Mouse (Mus musculus) CH12.LX (cell line): ENCODE results near the gene Leprot.

ENCODE experiments used
- CHD1 ChIP-seq: IDR thresholded peaks from 2 replicates; pipeline ENCODE4 v1.6.1; 2012; ENCODE audit warnings: low read depth, low read length, improper control_type of control experiment, inconsistent platforms
- CTCF ChIP-seq, 2 experiments: IDR thresholded peaks in 1 of 2; conservative IDR thresholded peaks in 1 of 2; 2 replicates each; pipeline ENCODE4 v1.5.1; 2011 to 2012; ENCODE audit warnings: low read depth in 2 of 2, low read length in 2 of 2, improper control_type of control experiment in 1 of 2, inconsistent platforms in 1 of 2, mild to moderate bottlenecking in 1 of 2, moderate library complexity in 1 of 2
- E2F4 ChIP-seq: IDR thresholded peaks from 2 replicates; pipeline ENCODE4 v1.6.1; 2011; ENCODE audit warnings: low read depth, low read length, improper control_type of control experiment; ENCODE audit not compliant: insufficient replicate concordance
- EP300 ChIP-seq: IDR thresholded peaks from 2 replicates; pipeline ENCODE4 v1.6.1; 2011; ENCODE audit warnings: low read length, improper control_type of control experiment
- GABPA ChIP-seq: IDR thresholded peaks from 2 replicates; pipeline ENCODE4 v1.6.1; 2012; ENCODE audit warnings: low read depth, low read length, improper control_type of control experiment, inconsistent platforms; ENCODE audit not compliant: insufficient replicate concordance
- MXI1 ChIP-seq: IDR thresholded peaks from 2 replicates; pipeline ENCODE4 v1.6.1; 2011; ENCODE audit warnings: mild to moderate bottlenecking, low read depth, low read length, improper control_type of control experiment
- NRF1 ChIP-seq: IDR thresholded peaks from 2 replicates; pipeline ENCODE4 v1.6.1; 2014; ENCODE audit warnings: low read depth, mild to moderate bottlenecking, inconsistent platforms, low read length, improper control_type of control experiment, moderate library complexity
- POLR2A ChIP-seq: IDR thresholded peaks from 2 replicates; pipeline ENCODE4 v1.6.1; 2011; ENCODE audit warnings: low read depth, mild to moderate bottlenecking, improper control_type of control experiment, low read length
- TBP ChIP-seq: conservative IDR thresholded peaks from 2 replicates; pipeline ENCODE4 v1.6.1; 2011; ENCODE audit warnings: low read depth, low read length, improper control_type of control experiment
- USF1 ChIP-seq: IDR thresholded peaks from 2 replicates; pipeline ENCODE4 v1.6.1; 2014; ENCODE audit warnings: low read depth, mild to moderate bottlenecking, inconsistent platforms, low read length, improper control_type of control experiment
- USF2 ChIP-seq: conservative IDR thresholded peaks from 2 replicates; pipeline ENCODE4 v1.6.1; 2011; ENCODE audit warnings: low read depth, low read length, improper control_type of control experiment

- TF ChIP-seq CTCF (conservative IDR thresholded peaks at IDR 0.05 in 1 of 2, IDR thresholded peaks at IDR 0.05 in 1 of 2; ENCODE audit: low read depth in 2 of 2, low read length in 2 of 2) = no peak
- 0 out of 2 replicates have a peak, but pooled peaks have one; percentile 47 for TF ChIP-seq TBP
- TF ChIP-seq E2F4 = no peak; the same call in 1 of the 2 replicates
- peak; percentile 70 for TF ChIP-seq POLR2A
- peak; percentile 43; the same call in 1 of the 2 replicates for TF ChIP-seq NRF1
- no peak for TF ChIP-seq USF2
- TF ChIP-seq GABPA = no peak
- TF ChIP-seq CHD1 = no peak
- peak; percentile 36; the same call in 1 of the 2 replicates for TF ChIP-seq MXI1
- TF ChIP-seq USF1 = no peak
- TF ChIP-seq EP300 = no peak
Measured at GRCm38 (mm10) chr4:101647196-101647905, at the start of gene Leprot.
